Mouse (Mus musculus) spleen, embryonic (tissue): ENCODE results near the gene Sbno1.
"Not testable (repeated sequence)": the region's sequence is repeated elsewhere in the genome, so short reads cannot be mapped to it uniquely, and the experiment has no call there.

Source experiments
- CTCF ChIA-PET: fragments of 350-600 bp; sonication (Branson Sonifier 250); formaldehyde crosslinking; loops from one replicate; lab custom pipeline; 2022; lab: Charles Lee

The Sbno1 gene

DNA sequence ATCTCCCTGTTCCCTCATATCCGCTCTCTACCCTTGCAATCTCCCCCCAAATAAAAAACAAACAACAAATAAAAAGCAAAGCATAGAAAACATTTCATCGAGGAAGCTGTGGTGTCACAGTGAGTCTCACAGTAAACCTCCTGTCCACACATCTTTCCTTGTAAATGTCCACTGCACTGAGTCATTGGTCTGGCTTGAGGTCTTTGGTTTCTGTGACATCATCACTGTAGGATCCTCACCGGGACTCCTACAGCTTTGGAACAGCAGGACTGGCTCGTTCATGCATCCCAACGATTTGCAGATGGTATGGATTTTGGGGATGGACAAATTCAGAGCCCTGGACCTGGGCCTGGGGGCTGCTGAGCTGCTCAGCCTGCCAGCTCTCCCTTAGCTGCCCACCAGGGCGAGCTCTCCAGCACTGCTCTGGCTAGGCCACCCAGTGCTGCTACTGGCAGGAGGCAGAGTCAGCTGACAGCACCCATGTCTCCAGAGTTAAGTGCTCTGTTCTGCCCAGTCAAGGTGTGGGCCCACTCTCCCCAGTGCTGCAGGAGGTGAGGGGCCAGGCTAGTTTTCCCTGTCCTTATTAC is 84.0 kb downstream of the Sbno1 start:
- CTCF ChIA-PET = not testable (repeated sequence)

DNA sequence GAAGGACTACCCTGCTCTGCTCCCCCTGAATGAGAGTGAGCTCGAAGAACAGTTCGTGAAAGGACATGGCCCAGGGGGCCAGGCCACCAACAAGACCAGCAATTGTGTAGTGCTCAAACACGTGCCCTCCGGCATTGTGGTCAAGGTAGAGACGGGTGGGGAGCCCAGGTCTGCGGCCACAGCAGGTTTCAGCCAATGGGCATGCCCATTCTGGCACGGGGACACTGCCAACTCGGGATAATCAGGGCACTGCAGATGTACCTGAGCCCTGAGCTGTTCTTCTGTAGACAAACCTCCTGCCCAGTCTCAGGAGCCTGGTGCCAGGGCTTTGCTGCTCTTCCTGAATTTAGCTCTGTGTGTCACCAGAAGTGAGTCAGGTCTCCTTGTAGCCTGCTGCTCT is 87.0 kb downstream of the Sbno1 start:
- CTCF ChIA-PET = no interaction called here

GRCm38 (mm10) chr5:124337909-124338308 is 87.9 kb downstream of the Sbno1 start:
- CTCF ChIA-PET = no interaction called here

- CTCF ChIA-PET = no interaction called here
Measured at GRCm38 (mm10) chr5:124337103-124337502, 88.7 kb downstream of the Sbno1 start.

DNA sequence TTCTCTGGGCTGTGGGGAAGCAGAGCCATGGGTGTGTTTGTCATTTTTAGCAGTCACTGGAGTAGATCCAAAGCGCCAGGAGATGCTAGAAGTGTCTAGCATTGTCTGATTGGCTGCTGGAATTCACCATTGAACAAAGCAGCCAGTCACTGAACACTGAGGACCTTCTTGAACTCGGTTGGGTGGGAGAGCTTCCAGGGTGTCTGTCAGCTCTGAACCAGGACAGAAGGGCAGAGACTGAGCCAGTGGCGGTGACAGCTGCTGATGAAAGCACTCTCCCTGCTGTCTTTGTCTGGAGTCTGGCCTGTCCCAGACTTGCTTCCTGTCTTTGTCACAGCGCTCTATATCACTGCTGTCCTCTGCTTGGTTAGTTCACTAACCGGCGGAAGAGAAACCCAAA is 91.4 kb downstream of the Sbno1 start:
- CTCF ChIA-PET = no interaction called here

- CTCF ChIA-PET = no interaction called here
Measured at GRCm38 (mm10) chr5:124330086-124330485, 95.7 kb downstream of the Sbno1 start.

GRCm38 (mm10) chr5:124327510-124328364 is 98.1 kb downstream of the Sbno1 start, which contains the start of the genes Mphosph9 and 2810006K23Rik:
Gene Mphosph9 (minus strand): TSS chr5:124327972.
Gene 2810006K23Rik (plus strand): TSS chr5:124328089.
- CTCF ChIA-PET = no interaction called here

DNA sequence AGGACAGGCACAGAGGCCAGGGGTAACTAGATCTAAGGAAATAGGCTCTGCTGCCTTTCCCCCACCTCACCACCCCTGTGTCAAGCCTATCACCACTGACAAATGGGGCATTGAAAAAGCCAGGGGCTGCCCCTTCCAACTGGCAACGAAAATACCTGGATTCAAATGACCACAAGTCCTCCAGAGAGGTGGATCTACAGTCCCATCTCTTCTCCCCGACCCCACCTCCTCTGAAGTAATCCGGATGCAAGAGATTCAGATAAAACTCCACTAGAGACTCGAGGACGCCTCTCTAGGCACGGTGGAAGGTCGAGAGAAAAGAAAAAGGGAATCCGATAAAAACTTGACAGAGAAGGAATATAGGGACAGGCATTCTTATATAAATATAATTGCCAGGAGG is 99.0 kb downstream of the Sbno1 start:
- CTCF ChIA-PET = no interaction called here
